Mouse (Mus musculus): ENCODE data around the gene Tbk1.

GRCm38 (mm10) chr10:121564447-121564846, 22.1 kb downstream of the Tbk1 start:
- no peak for TF ChIP-seq CTCF (IDR thresholded peaks at IDR 0.05; ENCODE audit: insufficient read depth, low read depth, low read length)
- TF ChIP-seq POLR2A (IDR thresholded peaks at IDR 0.05; ENCODE audit: insufficient read depth, low read depth, low read length), result no peak
